Mouse (Mus musculus) liver (tissue): ENCODE measurements around the gene Capns1.
"Not testable (repeated sequence)": the region's sequence is repeated elsewhere in the genome, so short reads cannot be mapped to it uniquely, and the experiment has no call there.

Source experiments
- DNase-seq: peaks from one replicate; pipeline ENCODE4 v3.0.0-alpha.2; 2020; ENCODE audit warnings: mixed read lengths

Gene Capns1

GRCm38 (mm10) chr7:30200661-30201060, 2.0 kb upstream of the Capns1 start:
- DNase-seq: not testable (repeated sequence)

DNA sequence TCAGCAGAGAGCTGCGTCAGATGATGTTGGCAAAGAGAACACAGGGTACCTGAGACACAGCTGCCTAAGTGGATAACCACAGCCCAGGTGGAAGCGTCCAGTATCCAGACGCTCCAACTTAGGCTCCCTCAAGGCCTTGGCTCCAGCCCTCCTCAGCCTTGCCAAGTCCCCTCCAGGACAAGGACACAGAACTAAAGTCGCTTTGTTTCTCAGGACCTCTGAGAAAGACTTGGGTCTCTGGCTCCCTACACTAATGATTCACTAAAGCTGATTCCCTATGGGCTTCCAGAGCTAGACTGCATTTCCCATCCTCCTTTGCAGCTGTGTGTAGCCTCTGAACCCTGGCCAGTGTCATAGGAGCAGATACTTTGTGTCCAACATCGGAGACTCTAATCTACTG, 1.6 kb upstream of the Capns1 start:
- DNase-seq: no peak

DNA sequence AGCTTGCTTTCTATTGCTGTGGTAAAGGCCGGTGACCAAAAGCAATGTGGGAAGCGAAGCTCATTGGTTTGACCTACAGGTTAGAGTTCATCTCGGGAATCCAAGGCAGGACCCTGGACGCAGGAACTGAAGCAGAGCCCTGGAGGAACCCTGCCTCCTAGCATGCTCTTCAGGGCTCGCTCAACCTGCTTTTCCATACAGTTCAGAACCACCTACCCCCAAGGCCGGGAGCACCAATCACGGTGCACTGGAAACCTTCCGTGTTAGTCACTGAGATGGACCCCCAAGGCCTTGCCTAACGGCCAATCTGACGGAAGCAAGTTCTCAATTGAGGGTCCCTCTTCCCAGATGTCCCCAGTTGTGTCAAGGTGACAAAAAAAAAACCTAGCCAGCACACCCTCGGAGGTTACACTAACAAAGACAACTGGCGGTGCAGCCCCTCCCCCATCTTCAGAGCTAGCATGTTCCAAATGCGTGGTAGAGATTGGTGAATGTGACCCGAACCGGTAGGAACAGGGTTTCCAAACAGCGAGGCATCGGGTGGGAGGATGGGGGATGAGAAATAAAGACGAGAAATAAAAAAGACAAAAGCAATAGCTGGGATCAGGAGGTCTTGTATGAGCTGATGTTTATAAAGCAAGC, 1.0 kb upstream of the Capns1 start:
- DNase-seq: no peak

GRCm38 (mm10) chr7:30197592-30198129, 950 bp downstream of the Capns1 start:
- DNase-seq: no peak

DNA sequence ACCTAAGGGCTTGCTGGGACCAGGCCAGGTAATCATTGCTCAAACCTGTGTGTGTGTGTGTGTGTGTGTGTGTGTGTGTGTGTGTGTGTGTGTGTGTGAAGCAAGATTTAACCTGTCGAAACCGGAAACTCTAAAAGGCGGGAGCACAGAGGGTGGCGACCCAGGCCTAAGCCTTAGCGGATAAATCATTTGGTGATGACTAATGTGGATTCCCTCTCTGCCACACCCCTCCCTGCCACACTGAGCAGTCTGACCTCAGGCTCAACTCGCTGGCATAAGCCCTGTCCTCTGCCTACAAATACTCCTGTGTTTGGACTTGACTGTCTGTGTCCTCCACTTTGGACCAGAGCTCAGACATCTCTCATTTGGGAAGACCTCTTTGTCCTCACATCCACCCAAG, 2.4 kb downstream of the Capns1 start:
- no peak for DNase-seq

DNA sequence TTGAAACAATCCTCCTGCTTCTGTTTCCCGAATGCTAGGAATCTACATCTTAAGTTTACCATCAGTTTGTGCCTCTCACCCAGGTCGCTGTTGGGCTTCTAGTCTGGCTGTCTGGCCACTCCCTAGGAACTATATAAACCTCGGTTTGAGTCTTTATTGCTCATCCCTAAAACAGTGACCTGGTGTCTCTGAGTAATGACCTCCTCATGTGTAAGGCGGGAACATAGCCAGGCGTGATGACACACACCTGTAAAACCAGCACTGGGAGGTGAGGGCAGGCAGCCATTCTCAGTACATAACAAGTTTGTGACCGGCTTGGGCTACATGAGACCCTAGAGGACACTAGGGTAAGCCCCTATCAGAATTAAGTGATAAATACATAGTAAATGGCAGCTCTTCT, 3.1 kb downstream of the Capns1 start:
- no peak for DNase-seq

GRCm38 (mm10) chr7:30194884-30195283, 3.7 kb downstream of the Capns1 start:
- peak; percentile 99 for DNase-seq

- DNase-seq: peak; percentile 40
These were observed 4.3 kb downstream of the Capns1 start for GRCm38 (mm10) chr7:30194101-30194831.

GRCm38 (mm10) chr7:30193581-30194100, 5.0 kb downstream of the Capns1 start:
- peak; percentile 94 for DNase-seq

DNA sequence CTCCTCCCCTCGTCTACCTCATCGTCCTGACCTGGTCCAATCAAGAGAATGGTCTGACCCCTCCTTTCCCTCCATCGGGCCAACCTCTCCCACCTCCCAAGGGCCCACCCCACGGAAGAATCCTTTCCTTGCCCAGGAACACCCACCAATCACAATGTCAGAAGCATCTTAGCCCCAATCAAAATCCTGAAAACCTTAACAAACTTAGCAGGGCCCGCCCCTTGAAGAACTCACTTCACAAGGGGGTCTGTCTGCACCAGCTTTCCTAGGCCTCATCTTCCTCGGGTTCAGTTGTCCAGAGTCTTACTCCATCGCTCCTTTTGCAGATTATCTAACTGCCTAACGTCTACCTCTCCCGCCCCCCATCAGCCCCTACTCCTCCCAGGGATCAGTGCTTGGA, 5.6 kb downstream of the Capns1 start:
- DNase-seq: no peak

GRCm38 (mm10) chr7:30192088-30192487, 6.5 kb downstream of the Capns1 start:
- no peak for DNase-seq

GRCm38 (mm10) chr7:30189116-30189491, 9.5 kb downstream of the Capns1 start:
- DNase-seq: no peak

GRCm38 (mm10) chr7:30188344-30189115, 10.1 kb downstream of the Capns1 start:
- DNase-seq: no peak

- no peak for DNase-seq
These were observed 13.8 kb downstream of the Capns1 start for GRCm38 (mm10) chr7:30184641-30185348.

GRCm38 (mm10) chr7:30183879-30184289, 14.7 kb downstream of the Capns1 start, which contains the start of gene Cox7a1:
TSS of gene Cox7a1 (plus strand) at chr7:30184144.
- peak; percentile 93 for DNase-seq

GRCm38 (mm10) chr7:30183189-30183588, 15.4 kb downstream of the Capns1 start:
- DNase-seq: not testable (repeated sequence)

DNA sequence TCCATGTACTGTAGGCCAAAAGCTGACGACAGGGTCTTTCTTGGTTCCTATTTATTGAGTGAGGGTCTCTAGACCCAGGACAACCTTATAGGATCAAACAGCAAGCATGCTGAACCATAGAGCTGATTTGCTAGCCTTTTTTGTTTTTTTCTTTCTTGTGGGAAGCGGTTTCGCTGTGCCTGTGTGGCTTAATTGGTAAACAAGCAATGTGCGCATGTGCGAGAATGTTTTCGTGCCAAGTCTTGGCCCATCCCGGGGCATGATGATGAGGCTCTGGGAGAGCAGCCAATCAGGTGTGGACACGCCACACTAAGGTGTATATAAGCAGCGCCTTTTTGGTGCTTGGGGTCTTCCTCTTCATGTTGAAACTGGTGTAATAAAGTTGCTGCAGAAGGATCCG, 16.7 kb downstream of the Capns1 start:
- not testable (repeated sequence) for DNase-seq

GRCm38 (mm10) chr7:30181308-30181707, 17.3 kb downstream of the Capns1 start:
- peak; percentile 76 for DNase-seq

- no peak for DNase-seq
These were observed 20.4 kb downstream of the Capns1 start for GRCm38 (mm10) chr7:30178256-30178655.

- DNase-seq: no peak
These were observed 22.1 kb downstream of the Capns1 start for GRCm38 (mm10) chr7:30176474-30176873.

DNA sequence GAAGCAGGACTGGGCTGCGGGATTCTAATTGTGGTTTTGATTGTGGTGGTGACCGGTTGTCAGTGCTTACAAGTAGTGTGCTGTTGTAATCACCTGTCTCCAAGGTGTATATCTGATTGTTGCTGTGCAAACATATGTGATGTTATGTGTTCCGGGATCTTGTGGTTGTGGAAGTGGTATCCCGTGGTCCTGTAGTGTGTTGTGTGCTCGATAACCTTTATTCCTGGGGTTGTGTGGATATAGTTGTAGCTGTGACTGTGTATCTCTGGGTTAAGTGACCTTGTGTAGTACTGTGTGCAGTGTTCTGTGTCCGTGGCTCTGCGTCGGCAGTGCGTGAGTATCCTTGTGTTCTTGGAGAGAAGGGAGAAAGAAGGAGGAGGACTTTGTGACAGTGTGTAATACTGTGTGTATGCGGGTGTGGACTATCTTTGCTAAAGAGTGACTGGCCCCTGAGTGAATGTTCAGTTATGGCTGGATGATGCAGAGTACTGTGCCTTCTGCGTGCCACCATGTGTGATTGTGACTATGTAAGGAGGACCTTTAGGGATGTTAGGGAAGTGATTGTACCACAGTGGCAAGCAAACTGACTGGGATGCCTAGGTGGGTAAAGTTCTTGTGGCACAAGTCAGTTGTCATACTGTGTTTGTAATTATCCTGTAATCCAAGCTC, 28.2 kb downstream of the Capns1 start:
- no peak for DNase-seq
